Mouse (Mus musculus) urinary bladder, postnatal 4 days (tissue): ENCODE data around the gene Srrd.

Experiments
- DNase-seq, 2 experiments: peaks; one replicate each; pipeline ENCODE4 v3.0.0; 2021 to 2022; ENCODE audit warnings: low spot score in 2 of 2

Gene Srrd

GRCm38 (mm10) chr5:112288193-112289141 is 54.4 kb downstream of the Srrd start:
- no peak for DNase-seq

- DNase-seq: no peak
Observed at GRCm38 (mm10) chr5:112287652-112288051, 55.2 kb downstream of the Srrd start.
